Mouse (Mus musculus): Measurements from ENCODE around the gene Nif3l1.

DNA sequence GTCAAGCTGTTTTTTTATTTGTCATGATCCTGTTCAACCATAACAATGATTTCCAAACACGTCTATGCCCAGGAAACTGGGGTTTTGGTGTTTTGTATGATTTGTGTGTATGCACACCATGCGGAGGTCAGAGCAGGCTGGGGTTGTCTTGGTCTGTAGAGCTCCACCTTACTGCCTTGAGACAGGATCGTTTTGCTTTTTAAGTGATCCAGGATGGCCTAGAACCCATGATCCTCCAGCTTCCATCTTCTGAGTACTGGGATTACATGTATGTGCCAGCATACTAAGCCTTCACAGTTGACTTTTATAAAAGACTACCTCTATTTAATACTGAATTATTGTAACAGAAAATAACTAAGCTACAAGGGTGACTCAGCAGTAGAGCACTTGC lies 34.8 kb upstream of the Nif3l1 start:
- TF ChIP-seq CTCF (conservative IDR thresholded peaks at IDR 0.05; ENCODE audit: insufficient read depth, insufficient read length, low read depth, low read length) (no peak), POLR2A (IDR thresholded peaks at IDR 0.05; ENCODE audit: low read depth, low read length) (no peak)
